Mouse (Mus musculus): ENCODE results near the gene Gm28051.

Gene Gm28051

GRCm38 (mm10) chr12:102742056-102742455, 15.5 kb downstream of the Gm28051 start:
- no peak for DNase-seq

- no peak for DNase-seq
Measured at GRCm38 (mm10) chr12:102740285-102740684, 17.3 kb downstream of the Gm28051 start.

- no peak for DNase-seq
Measured at GRCm38 (mm10) chr12:102739096-102739495, 18.5 kb downstream of the Gm28051 start.

- no peak for DNase-seq
Measured at GRCm38 (mm10) chr12:102733381-102733780, 24.2 kb downstream of the Gm28051 start.

GRCm38 (mm10) chr12:102730798-102731619, 26.6 kb downstream of the Gm28051 start:
- DNase-seq: no peak

GRCm38 (mm10) chr12:102729855-102730797, 27.4 kb downstream of the Gm28051 start:
- peak; percentile 86 for DNase-seq

GRCm38 (mm10) chr12:102725761-102726175, 31.8 kb downstream of the Gm28051 start:
- peak; percentile 65 for DNase-seq

GRCm38 (mm10) chr12:102725146-102725545, 32.4 kb downstream of the Gm28051 start:
- DNase-seq: no peak

GRCm38 (mm10) chr12:102723861-102724260, 33.7 kb downstream of the Gm28051 start:
- no peak for DNase-seq

GRCm38 (mm10) chr12:102722966-102723365, 34.6 kb downstream of the Gm28051 start:
- no peak for DNase-seq

GRCm38 (mm10) chr12:102722451-102722850, 35.1 kb downstream of the Gm28051 start:
- no peak for DNase-seq

GRCm38 (mm10) chr12:102719552-102720315, 37.8 kb downstream of the Gm28051 start:
- no peak for DNase-seq

- DNase-seq: no peak
Measured at GRCm38 (mm10) chr12:102714654-102715395, 42.7 kb downstream of the Gm28051 start.

GRCm38 (mm10) chr12:102714116-102714515, 43.4 kb downstream of the Gm28051 start:
- no peak for DNase-seq

- no peak for DNase-seq
Measured at GRCm38 (mm10) chr12:102713153-102713865, 44.3 kb downstream of the Gm28051 start.

- no peak for DNase-seq
Measured at GRCm38 (mm10) chr12:102710851-102711375, 46.7 kb downstream of the Gm28051 start.

- DNase-seq: no peak
Measured at GRCm38 (mm10) chr12:102709896-102710295, 47.7 kb downstream of the Gm28051 start.

GRCm38 (mm10) chr12:102708220-102708619, 49.3 kb downstream of the Gm28051 start:
- DNase-seq: no peak

GRCm38 (mm10) chr12:102706833-102707463, 50.6 kb downstream of the Gm28051 start:
- DNase-seq: no peak

- no peak for DNase-seq
Measured at GRCm38 (mm10) chr12:102705906-102706640, 51.5 kb downstream of the Gm28051 start.
